Mouse (Mus musculus): Measurements from ENCODE around the gene Zfhx3. TPM values are rescaled to one million over a fixed set of nuclear protein-coding genes. Genes with fewer than 3 reads are reported as not detected.

Gene Zfhx3
- polyA plus RNA-seq, 1 experiment from 2014 or later = 13.9 TPM

GRCm38 (mm10) chr8:108098598-108098997, 156.2 kb downstream of the Zfhx3 start:
- H3K4me1 ChIP-seq = peaks cover 17% of the 10 kb centered on the region; the same call in 1 of the 2 replicates
- no peak overlapping the region for H3K4me3 ChIP-seq (replicated peaks)
- no peak overlapping the region for H3K9ac ChIP-seq
- WGBS = 79% methylated on average over 13 of the region's 13 CpGs
- H3K27ac ChIP-seq (replicated peaks) = no peak overlapping the region
- peaks cover 7% of the 10 kb centered on the region for H3K27me3 ChIP-seq
- H3K36me3 ChIP-seq = no peaks in the 10 kb centered on the region
- ATAC-seq (ENCODE audit: insufficient number of reproducible peaks, low FRiP score, low TSS enrichment, low read depth) = no peak
- no peaks in the 10 kb centered on the region for H3K9me3 ChIP-seq (replicated peaks)
- H3K4me2 ChIP-seq (replicated peaks) = no peak overlapping the region

DNA sequence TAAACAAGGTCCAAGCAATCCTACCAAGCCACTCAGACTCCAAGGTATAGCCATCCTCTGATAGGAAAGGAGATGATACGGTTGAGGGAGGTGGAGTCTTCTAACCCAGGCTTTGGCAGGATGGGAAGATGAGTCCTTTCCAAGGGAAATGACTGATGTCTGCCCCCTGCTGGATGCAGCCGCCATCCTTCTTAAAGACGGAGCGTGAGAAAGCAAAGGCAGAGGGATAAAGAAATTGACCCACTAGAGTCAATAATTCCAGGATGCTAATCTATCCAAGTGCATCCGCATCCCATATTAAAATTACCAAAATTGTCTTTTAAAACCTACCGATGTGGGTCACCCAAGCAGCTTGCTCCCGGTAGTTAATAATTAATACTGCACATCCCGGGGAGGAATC, 158.7 kb downstream of the Zfhx3 start:
- 73% methylated on average over 8 of the region's 8 CpGs for WGBS
- no peaks in the 10 kb centered on the region for H3K9me3 ChIP-seq (replicated peaks)
- H3K27me3 ChIP-seq = peaks cover 7% of the 10 kb centered on the region
- H3K27ac ChIP-seq (replicated peaks) = no peak overlapping the region
- no peak for ATAC-seq (ENCODE audit: insufficient number of reproducible peaks, low FRiP score, low TSS enrichment, low read depth)
- no peak overlapping the region for H3K9ac ChIP-seq
- no peaks in the 10 kb centered on the region for H3K36me3 ChIP-seq
- no peak overlapping the region for H3K4me3 ChIP-seq (replicated peaks)
- H3K4me2 ChIP-seq (replicated peaks) = peak overlapping the region; percentile 17; the same call in 1 of the 2 replicates
- peaks cover 22% of the 10 kb centered on the region; the same call in 1 of the 2 replicates for H3K4me1 ChIP-seq

DNA sequence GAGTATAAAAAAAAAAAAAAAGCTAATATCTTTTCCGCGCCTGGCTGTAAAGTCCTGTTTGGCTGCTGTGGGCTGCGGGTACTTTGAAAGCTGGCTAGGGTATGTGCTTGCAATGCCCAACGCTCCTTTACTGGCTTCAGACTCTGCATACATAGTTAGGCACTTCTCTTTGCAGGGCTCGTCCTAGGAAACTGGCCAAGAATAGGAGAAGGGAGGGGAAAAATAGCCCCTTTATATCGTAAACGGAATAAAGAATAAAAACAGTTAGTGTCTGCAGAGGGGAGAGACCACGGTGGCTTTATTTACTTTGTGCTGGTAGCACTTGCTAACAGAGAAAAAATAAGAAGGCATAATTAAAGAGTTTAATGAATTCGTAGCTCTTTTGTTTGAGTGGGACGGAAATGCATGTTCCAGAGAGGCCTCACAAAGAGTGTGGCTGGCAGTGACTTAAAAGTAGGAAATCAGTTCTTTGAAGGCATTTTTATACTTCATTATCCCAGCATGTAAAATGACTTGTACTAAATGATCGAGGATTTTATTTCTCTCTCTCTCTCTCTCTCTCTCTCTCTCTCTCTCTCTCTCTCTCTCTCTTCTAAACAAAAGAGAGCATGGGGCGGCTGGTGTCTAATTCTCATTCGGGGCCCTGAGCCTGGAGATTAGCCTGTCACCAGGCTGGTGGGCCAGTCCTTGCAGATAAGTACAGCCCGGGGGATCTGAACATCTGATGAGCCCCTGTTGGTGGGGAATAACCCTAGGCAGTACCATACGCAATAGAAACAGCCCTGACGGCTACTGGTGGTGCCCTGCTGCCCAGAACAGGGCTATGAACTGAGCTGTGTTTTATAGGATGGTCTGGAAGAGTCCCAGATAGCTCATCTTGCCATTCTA, 159.8 kb downstream of the Zfhx3 start:
- 41% methylated on average over 16 of the region's 16 CpGs for WGBS
- H3K4me2 ChIP-seq (replicated peaks) = peak overlapping the region; percentile 17

GRCm38 (mm10) chr8:108104471-108105098, 162.1 kb downstream of the Zfhx3 start:
- ATAC-seq (ENCODE audit: insufficient number of reproducible peaks, low FRiP score, low TSS enrichment, low read depth) = no peak
- Histone ChIP-seq H3K4me1 (peaks cover 22% of the 10 kb centered on the region; the same call in 1 of the 2 replicates), H3K36me3 (no peaks in the 10 kb centered on the region), H3K4me3 (replicated peaks) (no peak overlapping the region), H3K27me3 (peaks cover 7% of the 10 kb centered on the region), H3K27ac (replicated peaks) (no peak overlapping the region), H3K9ac (no peak overlapping the region), H3K4me2 (replicated peaks) (no peak overlapping the region), H3K9me3 (replicated peaks) (no peaks in the 10 kb centered on the region)
- 29% methylated on average over 10 of the region's 10 CpGs for WGBS

More for the DNA sequence above, 159.8 kb downstream of the Zfhx3 start:
- Histone ChIP-seq H3K9ac (no peak overlapping the region), H3K27me3 (peaks cover 7% of the 10 kb centered on the region), H3K36me3 (no peaks in the 10 kb centered on the region), H3K4me1 (peaks cover 22% of the 10 kb centered on the region; the same call in 1 of the 2 replicates), H3K4me3 (replicated peaks) (no peak overlapping the region), H3K9me3 (replicated peaks) (no peaks in the 10 kb centered on the region), H3K27ac (replicated peaks) (no peak overlapping the region)
- ATAC-seq (ENCODE audit: insufficient number of reproducible peaks, low FRiP score, low TSS enrichment, low read depth) = no peak

- Histone ChIP-seq H3K27ac (replicated peaks) (no peak overlapping the region), H3K27me3 (no peaks in the 10 kb centered on the region), H3K4me3 (replicated peaks) (no peak overlapping the region), H3K9ac (no peak overlapping the region), H3K4me1 (no peaks in the 10 kb centered on the region), H3K9me3 (replicated peaks) (no peaks in the 10 kb centered on the region), H3K4me2 (replicated peaks) (no peak overlapping the region), H3K36me3 (no peaks in the 10 kb centered on the region)
- no peak for ATAC-seq (ENCODE audit: insufficient number of reproducible peaks, low FRiP score, low TSS enrichment, low read depth)
- WGBS = 55% methylated on average over 2 of the region's 2 CpGs
Observed at GRCm38 (mm10) chr8:108125053-108125452, 182.6 kb downstream of the Zfhx3 start.

DNA sequence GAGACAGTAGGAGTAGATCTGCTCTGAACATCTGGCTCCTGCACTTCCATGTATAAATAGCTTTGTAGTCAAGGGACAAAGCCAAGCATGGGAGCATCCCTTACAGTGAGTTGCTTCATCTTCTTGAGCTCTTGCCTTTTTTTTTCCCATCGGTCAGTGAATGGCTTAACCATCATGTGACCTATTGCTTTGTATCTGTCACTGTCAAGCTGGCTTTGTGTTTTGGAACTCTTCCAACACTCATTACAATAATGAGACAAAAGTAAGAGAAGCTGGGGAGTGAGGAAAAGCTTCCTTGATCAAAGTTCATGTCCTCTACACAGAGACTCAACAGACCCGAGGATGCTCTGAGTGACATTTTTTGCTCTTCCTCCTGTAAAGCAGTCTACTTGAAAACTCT, 183.0 kb downstream of the Zfhx3 start:
- 83% methylated on average over 2 of the region's 2 CpGs for WGBS
- no peaks in the 10 kb centered on the region for H3K27me3 ChIP-seq
- H3K4me2 ChIP-seq (replicated peaks) = no peak overlapping the region
- no peaks in the 10 kb centered on the region for H3K9me3 ChIP-seq (replicated peaks)
- no peak overlapping the region for H3K9ac ChIP-seq
- no peak overlapping the region for H3K27ac ChIP-seq (replicated peaks)
- no peaks in the 10 kb centered on the region for H3K4me1 ChIP-seq
- ATAC-seq (ENCODE audit: insufficient number of reproducible peaks, low FRiP score, low TSS enrichment, low read depth) = no peak
- no peaks in the 10 kb centered on the region for H3K36me3 ChIP-seq
- no peak overlapping the region for H3K4me3 ChIP-seq (replicated peaks)

DNA sequence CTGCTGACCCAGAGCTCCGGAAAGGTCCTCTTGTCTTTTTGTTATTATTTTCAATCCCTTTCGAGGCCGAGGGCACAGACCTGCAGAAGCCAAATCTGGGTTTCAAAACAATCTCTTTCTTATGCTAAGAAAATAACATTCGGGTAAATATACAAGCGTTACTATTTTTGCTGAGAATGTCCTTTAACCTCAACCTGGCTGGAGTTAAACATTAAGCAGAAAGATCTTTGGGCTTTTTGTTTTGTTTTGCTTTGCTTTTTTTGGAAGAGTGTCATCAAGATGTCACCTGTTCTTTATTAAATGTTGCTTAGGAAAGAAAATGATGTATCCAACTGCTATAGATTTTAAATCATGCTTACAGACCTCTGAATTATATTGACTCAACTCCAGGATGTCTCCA, 204.1 kb downstream of the Zfhx3 start:
- no peaks in the 10 kb centered on the region for H3K36me3 ChIP-seq
- no peak overlapping the region for H3K27ac ChIP-seq (replicated peaks)
- H3K4me2 ChIP-seq (replicated peaks) = no peak overlapping the region
- 47% methylated on average over 5 of the region's 5 CpGs for WGBS
- no peaks in the 10 kb centered on the region for H3K27me3 ChIP-seq
- 0 out of 2 replicates have a peak, but pooled peaks cover 3% of the 10 kb centered on the region for H3K4me1 ChIP-seq
- H3K9ac ChIP-seq = no peak overlapping the region
- H3K9me3 ChIP-seq (replicated peaks) = no peaks in the 10 kb centered on the region
- no peak overlapping the region for H3K4me3 ChIP-seq (replicated peaks)
- no peak for ATAC-seq (ENCODE audit: insufficient number of reproducible peaks, low FRiP score, low TSS enrichment, low read depth)

DNA sequence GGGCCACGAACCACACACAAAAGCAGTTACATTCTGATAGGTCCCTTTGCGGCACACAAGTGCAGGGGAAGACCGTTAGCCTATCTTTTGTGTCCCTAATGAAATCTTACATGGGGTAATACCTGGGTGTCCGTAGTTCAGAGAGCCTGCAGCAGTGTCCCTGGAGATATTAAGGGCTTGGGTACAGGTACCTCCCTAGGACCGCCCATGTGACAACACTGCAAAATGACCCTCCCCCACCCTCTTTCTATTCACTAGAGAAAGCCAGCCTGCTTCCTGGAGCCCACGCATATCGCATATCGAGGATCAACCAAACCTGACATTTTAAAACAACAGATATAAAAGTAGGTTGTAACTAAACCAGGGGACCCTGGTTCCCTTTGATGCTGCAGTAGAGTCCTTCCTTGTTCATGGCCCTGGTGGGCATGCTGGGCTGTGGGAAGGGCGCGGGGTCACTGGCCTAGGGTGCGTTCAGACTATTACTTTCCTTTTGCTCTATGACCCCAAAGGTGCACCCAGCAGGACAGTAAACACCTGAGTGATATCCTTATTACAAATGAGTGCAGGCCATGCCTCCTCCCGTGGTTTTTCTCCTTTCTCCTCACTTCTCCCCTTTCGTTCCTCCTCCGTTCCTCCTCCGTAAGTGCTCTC, 206.3 kb downstream of the Zfhx3 start:
- no peaks in the 10 kb centered on the region for H3K27me3 ChIP-seq
- no peak overlapping the region for H3K9ac ChIP-seq
- 0 out of 2 replicates have a peak, but pooled peaks have one; percentile 29 for ATAC-seq (ENCODE audit: insufficient number of reproducible peaks, low FRiP score, low TSS enrichment, low read depth)
- 67% methylated on average over 15 of the region's 15 CpGs for WGBS
- H3K4me3 ChIP-seq (replicated peaks) = no peak overlapping the region
- no peak overlapping the region for H3K4me2 ChIP-seq (replicated peaks)
- H3K36me3 ChIP-seq = no peaks in the 10 kb centered on the region
- 0 out of 2 replicates have a peak, but pooled peaks cover 3% of the 10 kb centered on the region for H3K4me1 ChIP-seq
- H3K27ac ChIP-seq (replicated peaks) = no peak overlapping the region
- no peaks in the 10 kb centered on the region for H3K9me3 ChIP-seq (replicated peaks)

- Histone ChIP-seq H3K27ac (replicated peaks) (no peak overlapping the region), H3K9ac (no peak overlapping the region), H3K4me2 (replicated peaks) (no peak overlapping the region), H3K27me3 (no peaks in the 10 kb centered on the region), H3K4me1 (no peaks in the 10 kb centered on the region), H3K9me3 (replicated peaks) (no peaks in the 10 kb centered on the region), H3K4me3 (replicated peaks) (no peak overlapping the region), H3K36me3 (no peaks in the 10 kb centered on the region)
- ATAC-seq (ENCODE audit: insufficient number of reproducible peaks, low FRiP score, low TSS enrichment, low read depth) = no peak
- 94% methylated on average over 14 of the region's 14 CpGs for WGBS
Observed at GRCm38 (mm10) chr8:108170804-108171203, 228.4 kb downstream of the Zfhx3 start.

GRCm38 (mm10) chr8:108183296-108183695, 240.9 kb downstream of the Zfhx3 start:
- Histone ChIP-seq H3K36me3 (no peaks in the 10 kb centered on the region), H3K9ac (no peak overlapping the region), H3K27me3 (no peaks in the 10 kb centered on the region), H3K9me3 (replicated peaks) (no peaks in the 10 kb centered on the region), H3K27ac (replicated peaks) (no peak overlapping the region), H3K4me1 (no peaks in the 10 kb centered on the region), H3K4me3 (replicated peaks) (no peak overlapping the region), H3K4me2 (replicated peaks) (no peak overlapping the region)
- no peak for ATAC-seq (ENCODE audit: insufficient number of reproducible peaks, low FRiP score, low TSS enrichment, low read depth)
- 66% methylated on average over 4 of the region's 4 CpGs for WGBS

DNA sequence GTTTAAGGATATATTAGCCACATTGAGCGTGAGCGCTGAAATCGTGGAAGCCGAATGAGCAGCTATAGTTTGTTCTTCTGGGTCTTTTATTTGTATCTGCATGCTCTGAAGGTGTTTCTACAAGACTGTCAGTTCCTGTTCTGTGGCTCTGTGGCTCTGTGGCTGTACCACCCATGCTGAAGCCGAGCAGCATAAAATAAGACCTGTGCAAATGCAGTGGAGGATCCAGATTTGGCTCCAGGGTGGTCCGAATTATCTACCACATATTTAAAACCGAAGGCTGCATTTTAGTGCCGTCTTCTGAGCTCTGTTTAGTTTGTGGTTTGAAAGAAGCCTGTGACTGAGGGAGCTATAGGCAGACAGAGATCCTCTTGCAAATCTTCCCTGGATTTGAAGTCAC, 241.5 kb downstream of the Zfhx3 start:
- no peaks in the 10 kb centered on the region for H3K4me1 ChIP-seq
- H3K27ac ChIP-seq (replicated peaks) = no peak overlapping the region
- no peaks in the 10 kb centered on the region for H3K36me3 ChIP-seq
- H3K4me3 ChIP-seq (replicated peaks) = no peak overlapping the region
- no peak overlapping the region for H3K9ac ChIP-seq
- no peak overlapping the region for H3K4me2 ChIP-seq (replicated peaks)
- no peaks in the 10 kb centered on the region for H3K9me3 ChIP-seq (replicated peaks)
- no peak for ATAC-seq (ENCODE audit: insufficient number of reproducible peaks, low FRiP score, low TSS enrichment, low read depth)
- H3K27me3 ChIP-seq = no peaks in the 10 kb centered on the region
- WGBS = 47% methylated on average over 8 of the region's 8 CpGs
